Mouse (Mus musculus): Measurements from ENCODE around the gene Chmp2a. TPM values are rescaled to one million over a fixed set of nuclear protein-coding genes. Genes with fewer than 3 reads are reported as not detected.
A peak's percentile ranks its signal among the peaks of the same experiment; 100 is the strongest.

Gene Chmp2a
- polyA plus RNA-seq, 1 experiment = 134 TPM

- Histone ChIP-seq H3K27me3 (replicated peaks; ENCODE audit: control insufficient read depth, insufficient read depth, low read length) (no peaks in the 10 kb centered on the region), H3K4me3 (ENCODE audit: insufficient read depth, low read depth, low read length) (peak overlapping the region; percentile 89), H3K4me1 (ENCODE audit: control insufficient read depth, insufficient read depth, low read length) (no peaks in the 10 kb centered on the region; the same call in 1 of the 2 replicates), H3K27ac (ENCODE audit: insufficient read depth, low read depth, low read length) (peak overlapping the region; percentile 49; the same call in 1 of the 2 replicates), H3K36me3 (ENCODE audit: control insufficient read depth, insufficient read depth, low read length) (no peaks in the 10 kb centered on the region)
- whole genome bisulfite sequencing = 2% methylated on average over 15 of the region's 15 CpGs
- TF ChIP-seq CTCF (conservative IDR thresholded peaks at IDR 0.05; ENCODE audit: insufficient read depth, insufficient read length, low read depth, low read length) (no peak), POLR2A (IDR thresholded peaks at IDR 0.05; ENCODE audit: low read depth, low read length) (no peak)
- no peak for DNase-seq
These were observed 19.3 kb upstream of the Chmp2a start for GRCm38 (mm10) chr7:13053961-13054286.

- H3K27ac ChIP-seq (ENCODE audit: insufficient read depth, low read depth, low read length) = no peak overlapping the region
- H3K36me3 ChIP-seq (ENCODE audit: control insufficient read depth, insufficient read depth, low read length) = no peaks in the 10 kb centered on the region
- H3K4me1 ChIP-seq (ENCODE audit: control insufficient read depth, insufficient read depth, low read length) = no peaks in the 10 kb centered on the region; the same call in 1 of the 2 replicates
- no peak overlapping the region for H3K4me3 ChIP-seq (ENCODE audit: insufficient read depth, low read depth, low read length)
- no peaks in the 10 kb centered on the region for H3K27me3 ChIP-seq (replicated peaks; ENCODE audit: control insufficient read depth, insufficient read depth, low read length)
- DNase-seq = no peak
- WGBS = 95% methylated on average over 2 of the region's 2 CpGs
- no peak for TF ChIP-seq CTCF (conservative IDR thresholded peaks at IDR 0.05; ENCODE audit: insufficient read depth, insufficient read length, low read depth, low read length)
These were observed 18.9 kb upstream of the Chmp2a start for GRCm38 (mm10) chr7:13053501-13053900.

GRCm38 (mm10) chr7:13053001-13053400 is 18.4 kb upstream of the Chmp2a start:
- WGBS = 86% methylated on average over 13 of the region's 13 CpGs
- no peak for DNase-seq
- no peak overlapping the region for H3K4me3 ChIP-seq (ENCODE audit: insufficient read depth, low read depth, low read length)
- no peaks in the 10 kb centered on the region; the same call in 1 of the 2 replicates for H3K4me1 ChIP-seq (ENCODE audit: control insufficient read depth, insufficient read depth, low read length)
- no peak overlapping the region for H3K27ac ChIP-seq (ENCODE audit: insufficient read depth, low read depth, low read length)
- no peaks in the 10 kb centered on the region for H3K27me3 ChIP-seq (replicated peaks; ENCODE audit: control insufficient read depth, insufficient read depth, low read length)
- TF ChIP-seq CTCF (conservative IDR thresholded peaks at IDR 0.05; ENCODE audit: insufficient read depth, insufficient read length, low read depth, low read length) (no peak), POLR2A (IDR thresholded peaks at IDR 0.05; ENCODE audit: low read depth, low read length) (no peak)
- H3K36me3 ChIP-seq (ENCODE audit: control insufficient read depth, insufficient read depth, low read length) = no peaks in the 10 kb centered on the region

GRCm38 (mm10) chr7:13046084-13046483 is 11.5 kb upstream of the Chmp2a start:
- Histone ChIP-seq H3K36me3 (ENCODE audit: control insufficient read depth, insufficient read depth, low read length) (no peaks in the 10 kb centered on the region), H3K27ac (ENCODE audit: insufficient read depth, low read depth, low read length) (no peak overlapping the region), H3K4me3 (ENCODE audit: insufficient read depth, low read depth, low read length) (no peak overlapping the region), H3K4me1 (ENCODE audit: control insufficient read depth, insufficient read depth, low read length) (peaks cover 7% of the 10 kb centered on the region; the same call in 1 of the 2 replicates), H3K27me3 (replicated peaks; ENCODE audit: control insufficient read depth, insufficient read depth, low read length) (no peaks in the 10 kb centered on the region)
- peak; percentile 86 for DNase-seq
- WGBS = 0% methylated on average over 2 of the region's 2 CpGs
- no peak for TF ChIP-seq POLR2A (IDR thresholded peaks at IDR 0.05; ENCODE audit: low read depth, low read length)
- peak; percentile 86 for TF ChIP-seq CTCF (conservative IDR thresholded peaks at IDR 0.05; ENCODE audit: insufficient read depth, insufficient read length, low read depth, low read length)

- no peaks in the 10 kb centered on the region for H3K27me3 ChIP-seq (replicated peaks; ENCODE audit: control insufficient read depth, insufficient read depth, low read length)
- H3K4me1 ChIP-seq (ENCODE audit: control insufficient read depth, insufficient read depth, low read length) = peaks cover 7% of the 10 kb centered on the region
- no peak overlapping the region for H3K27ac ChIP-seq (ENCODE audit: insufficient read depth, low read depth, low read length)
- H3K4me3 ChIP-seq (ENCODE audit: insufficient read depth, low read depth, low read length) = peak overlapping the region; percentile 39
- 9% methylated on average over 23 of the region's 23 CpGs for WGBS
- no peak for DNase-seq
- H3K36me3 ChIP-seq (ENCODE audit: control insufficient read depth, insufficient read depth, low read length) = no peaks in the 10 kb centered on the region
- TF ChIP-seq POLR2A (IDR thresholded peaks at IDR 0.05; ENCODE audit: low read depth, low read length) (no peak), CTCF (conservative IDR thresholded peaks at IDR 0.05; ENCODE audit: insufficient read depth, insufficient read length, low read depth, low read length) (no peak)
These were observed 9.6 kb upstream of the Chmp2a start for GRCm38 (mm10) chr7:13044254-13044625.

GRCm38 (mm10) chr7:13043445-13044253 is 9.0 kb upstream of the Chmp2a start:
- no peak for TF ChIP-seq CTCF (conservative IDR thresholded peaks at IDR 0.05; ENCODE audit: insufficient read depth, insufficient read length, low read depth, low read length)
- Histone ChIP-seq H3K4me1 (ENCODE audit: control insufficient read depth, insufficient read depth, low read length) (peaks cover 11% of the 10 kb centered on the region), H3K36me3 (ENCODE audit: control insufficient read depth, insufficient read depth, low read length) (no peaks in the 10 kb centered on the region), H3K27ac (ENCODE audit: insufficient read depth, low read depth, low read length) (no peak overlapping the region), H3K4me3 (ENCODE audit: insufficient read depth, low read depth, low read length) (peak overlapping the region; percentile 39), H3K27me3 (replicated peaks; ENCODE audit: control insufficient read depth, insufficient read depth, low read length) (no peaks in the 10 kb centered on the region)
- 8% methylated on average over 88 of the region's 88 CpGs for WGBS
- peak; percentile 26 for DNase-seq

GRCm38 (mm10) chr7:13043120-13043444 is 8.5 kb upstream of the Chmp2a start:
- no peak overlapping the region for H3K4me3 ChIP-seq (ENCODE audit: insufficient read depth, low read depth, low read length)
- peaks cover 12% of the 10 kb centered on the region for H3K4me1 ChIP-seq (ENCODE audit: control insufficient read depth, insufficient read depth, low read length)
- TF ChIP-seq CTCF (conservative IDR thresholded peaks at IDR 0.05; ENCODE audit: insufficient read depth, insufficient read length, low read depth, low read length) = no peak
- TF ChIP-seq POLR2A (IDR thresholded peaks at IDR 0.05; ENCODE audit: low read depth, low read length) = no peak
- no peak for DNase-seq
- no peaks in the 10 kb centered on the region for H3K36me3 ChIP-seq (ENCODE audit: control insufficient read depth, insufficient read depth, low read length)
- H3K27me3 ChIP-seq (replicated peaks; ENCODE audit: control insufficient read depth, insufficient read depth, low read length) = no peaks in the 10 kb centered on the region
- no peak overlapping the region for H3K27ac ChIP-seq (ENCODE audit: insufficient read depth, low read depth, low read length)
- 63% methylated on average over 16 of the region's 16 CpGs for WGBS

Measured in kidney, adult 2 months (tissue).